Mouse (Mus musculus): ENCODE results near the gene Nol10.

DNA sequence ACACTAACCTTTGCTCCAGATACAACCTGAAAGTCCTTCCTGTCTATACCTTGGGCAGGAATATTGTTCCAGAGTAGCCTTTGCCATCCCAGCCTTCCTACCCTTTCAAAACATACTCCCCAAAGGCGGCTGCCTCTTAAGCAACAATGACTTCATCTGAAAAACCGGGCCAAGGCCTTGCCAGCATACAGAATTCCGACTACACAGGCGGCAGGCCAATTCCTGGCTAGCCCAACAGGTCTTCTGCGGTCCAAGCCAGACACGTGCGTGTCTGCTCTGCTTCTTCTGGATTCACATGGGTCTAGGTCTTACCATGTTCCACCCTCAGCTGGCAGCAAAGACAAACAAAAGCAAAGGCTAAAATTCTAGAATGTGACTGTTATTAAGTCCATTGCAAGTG, 42.8 kb upstream of the Nol10 start:
- TF ChIP-seq CTCF (IDR thresholded peaks at IDR 0.05; ENCODE audit: low read depth, low read length) (no peak), POLR2A (IDR thresholded peaks at IDR 0.05; ENCODE audit: borderline replicate concordance, low read depth, low read length) (no peak)

All from bone marrow macrophage, adult 2 months (primary cell).